Mouse (Mus musculus): ENCODE data around the gene Gsg1l.

Gene Gsg1l

DNA sequence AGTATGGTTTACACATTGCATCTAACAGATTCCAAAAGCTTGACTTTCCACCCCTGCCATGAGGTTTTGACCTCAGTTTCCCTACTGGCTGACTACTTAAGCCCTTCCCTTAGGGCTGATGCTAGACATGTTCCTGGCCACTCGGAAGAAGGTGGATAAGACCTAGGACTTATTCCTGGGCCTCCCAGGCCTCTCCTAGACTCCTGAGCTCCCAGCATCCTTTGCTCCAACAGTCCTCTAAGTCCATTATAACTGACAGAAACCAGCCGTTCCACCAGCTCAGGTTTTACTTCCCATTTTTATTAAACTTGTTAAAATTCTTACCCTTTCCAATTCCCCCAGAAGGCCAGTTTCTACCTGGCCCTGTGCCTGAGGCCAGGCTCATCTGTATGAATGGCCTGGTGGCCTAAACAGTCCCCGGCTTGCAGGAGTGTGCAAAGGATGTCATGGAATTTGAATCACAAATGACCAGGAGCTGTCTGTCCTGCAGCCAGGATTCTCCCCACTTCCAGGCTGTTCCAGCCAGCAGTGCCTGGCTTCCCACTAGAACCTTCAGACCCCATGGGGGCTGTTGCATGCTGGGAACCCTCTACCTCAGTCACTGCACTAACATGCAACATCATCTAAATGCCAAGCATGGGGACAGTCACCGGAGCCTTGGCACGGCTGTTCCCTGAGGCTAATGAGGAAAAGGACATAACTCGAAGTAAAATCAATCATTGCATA is 139.7 kb downstream of the Gsg1l start:
- no peak for DNase-seq (ENCODE audit: low spot score in 2 of 2)

DNA sequence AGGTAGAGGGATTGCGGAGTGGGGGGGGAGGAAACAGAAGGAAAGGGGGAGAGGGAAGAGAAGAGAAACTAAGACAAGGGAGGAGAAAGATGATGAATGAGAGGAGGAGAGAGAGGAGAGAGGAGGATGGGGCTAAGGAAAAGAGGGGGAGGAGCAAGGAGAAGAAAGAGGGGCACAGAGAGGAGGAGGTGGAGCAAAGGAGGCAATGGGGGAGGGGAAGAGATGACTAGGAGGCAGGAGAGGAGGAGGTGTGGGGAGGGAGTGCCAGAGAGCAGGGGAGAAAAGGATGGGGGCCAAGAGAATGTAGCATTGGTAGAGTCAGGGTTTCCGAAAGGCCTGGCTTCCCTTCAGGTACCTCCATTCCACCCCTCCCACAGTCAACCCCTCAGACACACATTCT is 147.9 kb downstream of the Gsg1l start:
- DNase-seq (ENCODE audit: low spot score in 2 of 2), result no peak

DNA sequence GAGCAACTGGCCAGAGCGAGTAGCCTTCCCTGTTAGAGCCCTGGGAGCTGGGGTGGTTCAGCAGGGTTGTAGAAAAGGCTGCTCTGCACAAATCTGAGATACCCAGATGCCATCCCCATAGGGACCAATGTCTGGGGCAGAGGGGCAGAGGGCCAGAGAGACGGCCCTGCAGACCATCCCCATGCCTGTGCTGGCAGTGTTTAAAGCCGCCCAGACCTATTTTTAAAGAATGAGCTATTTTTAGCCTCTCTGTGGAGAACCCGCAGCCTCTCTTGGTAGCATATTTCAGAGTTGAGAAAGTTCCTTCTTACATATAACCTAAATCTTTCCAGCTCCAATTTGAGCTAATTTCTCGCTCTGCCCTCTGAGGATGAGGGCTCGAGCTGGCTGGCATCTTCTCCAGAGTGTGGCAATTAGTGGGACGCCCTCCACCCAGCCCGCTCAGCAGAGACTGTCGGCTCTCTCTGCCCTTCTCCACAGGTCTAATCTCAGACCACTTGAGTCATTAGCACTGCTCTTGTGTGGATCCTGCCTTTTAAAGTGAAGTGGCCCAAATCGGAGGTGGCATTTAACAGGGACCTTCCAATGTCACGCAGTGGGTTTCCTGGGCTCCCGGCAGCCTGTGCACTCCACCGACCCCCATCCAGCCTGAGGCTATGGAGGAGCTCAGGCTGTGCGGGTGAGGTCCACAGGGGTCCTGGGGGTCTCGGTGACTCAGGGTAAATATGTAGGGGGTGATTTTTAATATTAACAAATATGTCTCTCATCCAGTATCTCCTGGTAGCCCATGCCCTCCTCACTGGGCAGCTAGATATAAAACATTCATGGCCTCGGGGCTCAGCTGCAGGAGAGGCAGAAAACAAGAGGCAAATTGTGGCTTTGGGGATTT is 148.6 kb downstream of the Gsg1l start:
- DNase-seq (ENCODE audit: low spot score in 2 of 2), result no peak

DNA sequence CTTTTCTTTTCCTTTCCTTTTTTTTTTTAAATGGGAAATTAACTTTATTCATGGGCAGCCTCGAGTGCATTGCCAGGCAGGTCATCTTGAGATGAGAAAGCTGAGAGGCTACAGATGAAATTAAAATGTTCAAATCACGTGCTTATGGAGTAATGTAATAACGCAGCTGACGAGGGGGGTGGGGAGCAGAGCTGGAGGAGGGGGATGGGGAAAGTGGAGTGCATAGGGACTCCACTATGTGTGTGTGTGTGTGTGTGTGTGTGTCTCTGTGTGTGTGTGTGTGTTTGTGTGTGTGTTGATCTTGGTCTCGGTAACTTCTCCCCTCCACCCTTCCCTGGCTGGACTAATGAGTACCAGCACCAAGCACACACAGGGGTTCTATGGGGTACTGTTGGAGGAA is 150.6 kb downstream of the Gsg1l start:
- DNase-seq (ENCODE audit: low spot score in 2 of 2), result no peak

DNA sequence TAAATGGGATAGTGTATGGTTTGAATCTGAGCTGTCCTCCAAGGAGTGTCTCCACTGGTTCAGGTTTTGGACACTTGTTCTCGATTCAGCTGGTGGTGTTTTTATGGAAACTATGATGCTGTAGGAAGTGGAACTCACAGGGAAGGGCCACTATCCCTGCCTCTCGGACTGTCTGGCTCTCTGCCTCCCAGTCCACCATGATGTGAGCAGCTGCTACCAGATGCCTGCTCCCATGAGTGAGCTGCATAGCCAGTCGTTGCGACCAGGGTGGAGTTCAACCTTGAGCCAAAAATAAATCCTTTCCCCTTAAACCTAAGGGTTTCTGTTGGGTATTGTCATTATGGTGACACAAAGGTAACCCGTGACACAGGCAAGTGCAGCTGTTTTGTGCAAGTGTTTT is 158.2 kb downstream of the Gsg1l start:
- no peak for DNase-seq (ENCODE audit: low spot score in 2 of 2)

DNA sequence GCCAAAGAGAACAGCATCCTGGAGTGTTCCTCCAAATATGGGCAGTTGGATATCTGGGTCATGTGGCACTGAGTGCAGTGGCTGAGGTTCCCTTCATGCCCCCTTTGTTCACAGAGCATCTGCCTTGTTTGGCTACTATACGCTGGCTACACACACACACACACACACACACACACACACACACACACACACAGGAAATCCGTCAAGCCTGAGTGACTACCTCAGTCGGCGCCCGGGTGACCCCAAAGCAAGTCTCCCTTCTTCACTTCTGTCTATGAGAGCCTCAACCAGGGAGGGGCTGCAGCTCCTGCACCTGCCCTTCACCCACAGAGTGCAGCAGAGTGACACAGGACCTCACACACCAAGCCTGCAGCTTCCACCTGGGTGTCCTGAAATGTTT is 161.4 kb downstream of the Gsg1l start:
- DNase-seq (ENCODE audit: low spot score in 2 of 2), result no peak

DNA sequence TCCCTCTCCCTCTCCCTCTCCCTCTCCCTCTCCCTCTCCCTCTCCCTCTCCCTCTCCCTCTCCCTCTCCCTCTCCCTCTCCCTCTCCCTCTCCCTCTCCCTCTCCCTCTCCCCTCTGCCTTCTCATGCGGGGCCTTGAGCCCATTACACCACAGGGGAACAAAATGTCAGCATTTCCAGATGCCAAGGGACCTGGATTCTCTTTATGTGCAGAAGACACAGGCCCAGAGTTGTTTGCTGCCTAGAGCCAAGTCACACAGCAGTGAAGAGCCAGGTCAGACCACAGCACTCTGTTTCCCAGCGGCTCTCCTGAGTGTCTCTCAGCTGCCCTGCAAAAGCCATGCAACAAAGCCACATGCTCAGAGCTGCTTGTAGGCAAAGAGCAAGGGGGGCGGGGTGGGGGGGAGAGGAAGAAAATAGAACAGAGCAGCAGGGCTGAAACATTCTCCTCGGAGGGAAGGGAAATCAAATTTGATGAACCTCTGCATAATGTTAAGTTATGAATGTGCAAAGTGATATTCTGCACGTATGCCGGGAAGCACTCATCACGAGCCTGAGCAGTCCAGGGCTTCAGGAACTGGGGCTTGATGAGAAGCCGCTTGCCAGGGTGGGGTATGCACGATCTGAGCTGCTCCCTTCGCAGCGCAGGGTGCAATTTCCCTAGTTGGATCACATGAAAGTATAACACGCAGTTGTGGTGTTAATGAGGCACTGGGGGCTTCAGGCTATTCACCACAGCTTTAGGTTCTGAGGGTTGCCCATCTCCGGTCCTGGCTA is 181.6 kb downstream of the Gsg1l start:
- DNase-seq (ENCODE audit: low spot score in 2 of 2), result no peak

DNA sequence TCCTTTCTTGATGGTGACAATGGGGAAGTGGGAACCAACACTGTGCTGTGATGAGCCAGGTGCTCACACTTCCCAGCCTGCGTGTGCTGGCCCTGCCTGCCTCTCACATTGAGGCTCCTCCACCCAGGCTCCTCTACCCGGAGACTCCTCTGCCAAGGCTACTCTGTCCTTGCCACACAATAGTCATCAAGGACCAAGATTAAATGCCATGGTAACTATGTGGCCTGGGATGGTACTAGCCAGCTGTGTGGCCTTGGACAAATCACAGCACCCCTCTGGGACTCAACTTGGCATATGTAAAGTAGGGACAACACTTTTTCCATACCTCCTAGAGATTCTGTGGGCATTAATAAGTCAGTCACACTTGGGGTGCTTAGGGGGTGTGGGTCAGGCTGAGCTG is 182.3 kb downstream of the Gsg1l start:
- no peak for DNase-seq (ENCODE audit: low spot score in 2 of 2)

DNA sequence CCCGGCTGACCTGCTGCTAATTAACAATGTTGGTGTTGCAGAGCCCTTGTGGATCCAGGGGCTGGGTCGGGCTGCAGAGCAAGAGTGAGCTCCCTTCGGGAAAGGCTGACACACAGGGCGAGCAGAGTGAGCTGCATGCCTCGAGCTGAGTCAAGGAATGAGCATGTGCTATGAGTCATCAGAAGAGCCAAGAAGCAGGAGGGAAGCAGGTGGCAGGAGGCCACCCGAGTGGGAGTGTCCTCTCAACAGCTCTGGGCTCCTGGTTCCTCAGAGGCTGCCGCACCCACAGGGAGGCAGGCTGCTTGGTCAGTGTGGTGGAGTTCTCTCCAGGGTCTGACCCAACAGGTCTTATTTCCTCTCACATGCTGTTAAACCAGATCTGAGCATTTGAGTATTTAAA is 183.2 kb downstream of the Gsg1l start:
- peak; percentile 54 to 81 for DNase-seq (ENCODE audit: low spot score in 2 of 2)

DNA sequence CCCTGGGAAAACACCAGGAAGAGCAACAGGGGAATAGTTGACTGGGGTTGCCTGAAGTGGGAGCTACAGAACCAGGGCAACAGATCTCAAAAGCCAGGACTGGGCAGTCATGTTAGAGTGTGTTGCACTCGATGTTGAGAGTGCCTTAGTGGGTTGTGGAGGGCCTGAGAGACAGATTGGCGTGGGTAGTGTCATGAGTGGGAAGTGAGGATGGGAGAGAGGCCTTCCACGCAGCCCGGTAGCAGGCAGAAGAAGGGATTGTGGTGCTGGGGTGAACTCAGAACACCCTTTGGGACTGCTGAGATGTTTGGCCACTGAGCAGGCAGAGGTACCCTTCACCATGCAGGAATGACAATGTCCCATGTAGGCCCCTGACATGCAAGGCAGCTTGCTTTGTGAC is 185.2 kb downstream of the Gsg1l start:
- no peak for DNase-seq (ENCODE audit: low spot score in 2 of 2)

DNA sequence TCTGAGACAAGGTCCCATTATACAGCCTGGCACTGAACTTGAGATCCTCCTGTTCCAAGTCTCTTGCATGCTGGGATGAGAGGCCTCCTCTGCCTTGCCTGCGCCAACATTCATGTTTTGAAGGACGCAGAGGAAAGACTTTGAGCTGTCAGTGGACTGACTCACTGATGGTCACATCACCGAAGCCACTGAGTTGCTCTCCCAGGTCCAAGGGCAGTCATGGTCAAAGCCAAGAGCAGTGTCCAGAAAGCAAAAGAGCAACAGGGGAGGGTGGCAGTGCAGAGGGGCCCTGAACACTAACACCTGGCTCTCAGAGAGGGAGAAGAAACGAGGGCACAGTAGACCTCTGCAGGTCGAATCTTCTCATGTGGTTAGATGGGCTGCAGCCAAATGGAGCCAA is 188.6 kb downstream of the Gsg1l start:
- no peak for DNase-seq (ENCODE audit: low spot score in 2 of 2)

DNA sequence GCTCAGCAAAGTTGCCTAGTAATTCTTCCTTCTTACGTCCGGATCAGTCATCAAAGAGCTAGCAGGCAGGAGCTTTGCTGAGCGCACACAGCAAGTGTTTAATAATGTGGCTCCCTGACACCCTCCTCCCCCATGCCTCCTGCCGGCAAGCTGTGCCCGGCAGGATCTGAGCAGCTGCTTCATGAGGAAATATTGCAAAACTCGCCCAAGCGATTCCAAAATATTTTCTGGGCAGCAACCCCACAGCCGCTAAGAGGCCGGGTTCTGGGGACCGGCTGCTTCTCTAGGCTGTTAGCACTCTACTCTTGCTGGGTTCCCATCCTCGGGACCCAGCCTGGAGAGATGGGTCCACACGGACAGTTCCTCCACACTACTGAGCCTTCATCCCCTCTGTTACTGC is 193.8 kb downstream of the Gsg1l start:
- DNase-seq (ENCODE audit: low spot score in 2 of 2), result peak in 1 of 2 experiments; percentile 23

DNA sequence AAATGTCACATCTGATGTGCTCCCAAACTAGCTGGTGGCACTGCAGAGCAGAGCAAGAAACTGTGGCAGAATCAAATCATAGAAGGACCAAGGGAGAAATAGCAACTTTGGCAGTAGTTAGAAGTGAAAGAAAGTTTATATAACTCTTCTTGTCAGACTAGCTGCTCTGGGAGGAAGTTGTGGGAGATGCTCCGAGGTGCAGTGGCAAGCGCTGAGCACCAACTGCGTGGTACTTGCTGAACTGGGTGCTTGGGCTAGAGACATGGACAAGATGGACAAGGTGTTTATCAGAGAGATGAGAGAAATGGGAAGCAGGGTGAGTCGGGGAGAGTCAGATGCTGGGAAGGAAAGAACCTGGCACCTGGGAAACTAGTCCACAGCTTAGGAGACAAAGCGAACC is 194.4 kb downstream of the Gsg1l start:
- DNase-seq (ENCODE audit: low spot score in 2 of 2), result no peak

DNA sequence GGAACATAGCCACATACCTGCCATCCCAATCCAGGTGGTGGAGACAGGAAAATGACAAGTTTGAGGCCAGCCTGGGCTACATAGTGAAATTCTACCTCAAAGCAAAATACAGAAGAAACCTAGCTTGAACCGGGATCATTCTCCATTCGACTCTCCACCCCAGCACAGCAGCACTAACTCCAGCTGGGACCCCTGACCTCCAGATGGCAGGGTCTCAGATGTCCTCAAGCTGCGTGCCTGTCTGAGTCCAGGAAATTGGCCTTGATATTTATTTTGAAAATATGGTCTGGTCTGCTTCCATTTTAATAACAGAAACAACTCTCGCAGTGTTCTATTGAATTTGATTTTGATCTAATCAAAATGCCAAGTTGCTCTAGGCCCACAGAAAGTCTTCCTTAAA is 195.1 kb downstream of the Gsg1l start:
- no peak for DNase-seq (ENCODE audit: low spot score in 2 of 2)

DNA sequence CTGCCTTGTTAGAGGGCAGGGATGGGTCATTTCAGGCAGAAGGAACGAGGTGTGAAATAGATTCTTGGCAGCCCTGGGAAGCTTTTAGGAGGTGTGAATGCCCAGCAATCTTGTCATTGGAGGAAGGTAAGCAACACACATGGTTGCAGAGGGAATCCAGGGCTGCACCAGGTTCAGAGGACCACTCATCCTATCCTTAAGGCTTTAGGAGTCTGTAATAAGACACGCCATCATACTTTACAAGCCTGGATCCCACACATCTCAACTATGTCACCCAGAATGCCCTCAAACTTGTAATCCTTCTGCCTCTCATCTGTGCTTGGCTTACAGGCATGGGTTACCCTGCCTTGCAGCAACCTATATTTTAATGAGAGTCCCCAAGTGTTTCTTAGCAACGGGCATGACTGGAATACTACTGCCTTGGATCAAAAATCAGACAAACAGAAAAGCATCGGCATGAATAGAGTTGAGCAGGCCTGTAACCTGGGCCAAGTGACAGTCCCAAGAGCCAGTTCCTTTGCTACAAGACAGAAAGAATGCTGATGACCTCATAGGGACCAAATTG is 196.0 kb downstream of the Gsg1l start:
- DNase-seq (ENCODE audit: low spot score in 2 of 2), result no peak

DNA sequence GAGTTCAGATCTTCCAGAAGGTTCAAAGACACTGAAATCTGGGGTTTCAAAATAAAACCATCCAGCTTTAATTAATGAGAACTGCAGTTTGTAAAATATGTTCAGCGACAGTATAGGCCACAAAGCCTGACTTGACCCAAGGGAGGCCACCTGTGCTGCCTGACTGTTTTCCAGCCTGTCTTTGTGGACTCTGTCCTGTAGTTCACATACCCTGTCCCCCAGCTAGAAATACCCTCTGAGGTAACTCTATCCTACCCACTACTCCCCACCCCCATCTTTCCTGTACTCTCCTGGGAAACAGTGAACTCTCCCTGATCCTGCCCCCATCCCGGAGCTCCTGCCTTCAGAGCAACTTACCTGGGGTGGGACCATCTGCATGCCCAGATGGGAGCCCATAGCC is 199.0 kb downstream of the Gsg1l start:
- DNase-seq (ENCODE audit: low spot score in 2 of 2), result no peak

DNA sequence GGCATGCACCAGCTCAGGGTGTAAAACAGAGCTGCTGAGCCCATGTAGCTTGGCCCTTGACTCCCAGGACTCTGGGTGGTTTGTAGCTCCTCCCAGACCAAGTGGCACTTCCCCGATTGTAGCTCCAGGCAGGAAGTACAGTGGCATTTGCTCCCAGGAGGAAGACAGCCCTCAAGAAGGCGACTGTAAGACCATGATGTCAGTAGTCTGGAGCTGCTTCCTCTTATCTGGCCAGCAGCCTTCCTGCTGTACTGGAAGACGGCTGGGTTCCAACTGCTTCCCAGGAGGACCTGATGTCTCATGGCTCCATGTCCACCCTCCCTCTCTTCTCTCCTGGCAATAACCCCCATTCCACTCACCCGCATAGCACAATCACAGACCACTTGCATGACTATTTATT is 204.2 kb downstream of the Gsg1l start:
- DNase-seq (ENCODE audit: low spot score in 2 of 2), result no peak

DNA sequence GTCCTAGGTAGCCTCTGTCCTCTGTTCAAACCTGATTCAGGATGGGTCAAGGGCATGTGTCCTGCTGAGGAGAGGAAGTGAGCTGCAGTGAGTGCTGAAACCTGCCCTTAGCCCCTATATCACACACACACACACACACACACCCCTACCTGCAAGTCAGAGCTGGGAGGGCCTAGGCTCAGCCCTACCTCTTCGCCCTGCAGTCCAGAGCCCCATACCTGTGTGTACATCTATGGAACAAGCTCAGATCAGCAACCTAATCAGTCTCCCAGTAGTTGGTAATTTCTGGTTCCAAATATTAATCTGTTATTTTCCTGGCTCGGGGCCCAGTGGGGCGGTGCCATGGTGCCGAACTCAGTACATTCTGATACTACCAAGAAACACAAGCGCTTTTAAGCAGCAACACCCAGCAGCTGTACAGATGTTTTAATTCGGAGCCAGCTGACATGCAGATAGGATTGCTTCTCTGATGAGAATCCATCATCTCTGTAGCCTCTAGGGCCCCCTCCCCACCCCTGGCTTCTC is 208.2 kb downstream of the Gsg1l start:
- no peak for DNase-seq (ENCODE audit: low spot score in 2 of 2)

DNA sequence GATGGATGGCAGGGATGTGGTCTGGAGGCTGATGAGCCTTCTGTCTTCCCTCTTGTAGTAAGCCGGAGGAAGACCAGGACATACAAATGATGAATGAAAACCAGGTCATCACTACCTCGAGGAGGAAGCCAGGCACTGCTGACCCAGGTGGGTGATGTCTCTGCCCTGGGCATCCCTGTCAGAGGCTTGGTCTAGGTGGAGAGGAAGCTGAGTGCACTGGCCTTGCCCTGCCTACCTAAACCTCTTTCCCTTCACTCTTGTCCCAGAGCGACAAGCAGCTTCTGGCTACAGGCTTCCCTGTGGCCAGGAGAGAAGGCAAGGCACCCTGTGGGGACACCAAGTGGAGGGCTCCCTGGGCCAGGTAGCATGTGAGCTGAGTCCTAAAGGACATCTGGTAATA is 209.3 kb downstream of the Gsg1l start:
- no peak for DNase-seq (ENCODE audit: low spot score in 2 of 2)

DNA sequence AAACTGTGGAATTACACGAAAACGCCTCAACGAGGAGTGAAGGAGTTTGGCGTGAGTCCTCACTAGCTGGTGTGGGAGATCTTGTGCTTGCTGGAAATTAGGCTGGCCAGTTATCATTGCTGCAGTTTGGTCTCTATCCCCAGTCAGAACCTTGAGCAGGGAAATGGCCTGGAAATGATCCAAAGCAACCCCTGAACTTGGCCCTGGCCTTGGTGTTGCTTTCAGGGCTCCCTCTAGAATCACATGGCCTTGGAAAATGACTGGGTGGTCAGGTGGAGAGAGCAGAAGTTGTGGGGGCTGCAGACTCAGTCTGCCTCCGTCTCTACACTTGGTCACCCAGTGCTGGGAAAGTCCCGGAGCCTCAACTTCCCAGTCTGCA is 210.0 kb downstream of the Gsg1l start:
- DNase-seq (ENCODE audit: low spot score in 2 of 2), result no peak

DNA sequence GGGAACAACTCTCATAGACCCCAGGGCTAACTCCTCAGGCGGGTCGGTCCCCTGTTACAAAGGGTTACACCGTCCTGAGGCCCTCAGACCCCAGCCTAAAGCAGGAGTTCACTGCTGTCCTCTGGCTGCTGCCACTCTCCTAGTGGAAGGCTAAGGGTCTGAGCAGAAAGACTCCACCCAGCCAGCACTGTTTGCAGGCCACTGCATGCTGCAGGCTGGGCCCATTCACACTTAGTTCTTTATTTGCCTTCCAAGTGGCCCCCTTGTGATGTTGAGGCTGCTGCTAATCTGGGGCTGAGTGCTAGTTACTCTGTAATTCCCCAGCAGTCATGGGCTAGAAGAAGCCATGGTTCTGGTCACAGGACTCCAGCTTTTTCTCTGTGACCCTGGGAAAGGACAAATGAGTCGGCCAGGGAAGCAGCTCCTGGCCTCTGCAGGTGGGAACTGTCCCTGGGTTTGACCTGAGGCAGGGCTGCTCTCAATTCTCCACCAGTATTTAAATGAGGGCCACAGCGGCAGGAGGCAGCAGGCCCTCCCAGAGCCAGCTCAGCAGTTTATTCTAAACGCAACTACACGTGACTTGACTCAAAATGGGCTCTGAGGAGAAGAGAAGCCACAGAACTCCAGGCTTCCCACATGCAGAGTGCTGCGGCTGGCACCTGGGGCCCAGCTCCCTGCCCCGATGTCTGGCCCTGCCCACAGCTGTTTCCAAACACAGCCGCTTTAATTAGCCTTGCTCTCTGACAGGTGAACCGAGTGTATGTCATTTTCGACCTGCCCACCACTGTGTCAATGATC is 210.6 kb downstream of the Gsg1l start:
- DNase-seq (ENCODE audit: low spot score in 2 of 2), result no peak

All from urinary bladder, adult 18-20 months (tissue).